Mouse (Mus musculus) limb, embryonic 11.5 days (tissue): ENCODE results near the gene Cox19. TPM values are rescaled to one million over a fixed set of nuclear protein-coding genes. Genes with fewer than 3 reads are reported as not detected.

Source experiments
- ATAC-seq: fragments of 200-750 bp; cut with Nextera tagmentation; 2 replicates; pipeline ENCODE4 v1.8.0; 2017; ENCODE audit warnings: low read depth; ENCODE audit not compliant: insufficient number of reproducible peaks, low FRiP score, low TSS enrichment
- DNase-seq: peaks from one replicate; pipeline ENCODE4 v3.0.0-alpha.2; 2015; ENCODE audit warnings: low spot score
- H3K27ac ChIP-seq: fragments of 300-500 bp; sonication (generic); replicated peaks from 2 replicates; pipeline ENCODE4 v1.5.1; 2014; ENCODE audit warnings: low read depth, mild to moderate bottlenecking, low read length
- H3K27me3 ChIP-seq: fragments of 300-500 bp; sonication (generic); 2 replicates; pipeline ENCODE4 v1.6.1; 2014; ENCODE audit warnings: mild to moderate bottlenecking, low read length, mixed read lengths; ENCODE audit not compliant: control insufficient read depth, insufficient read depth
- H3K36me3 ChIP-seq: fragments of 300-500 bp; sonication (generic); 2 replicates; pipeline ENCODE4 v1.6.1; 2014; ENCODE audit warnings: mild to moderate bottlenecking, low read length, moderate library complexity, mixed read lengths; ENCODE audit not compliant: control insufficient read depth, insufficient read depth
- H3K4me1 ChIP-seq: fragments of 300-500 bp; sonication (generic); 2 replicates; pipeline ENCODE4 v1.6.1; 2014; ENCODE audit warnings: low read length, mixed read lengths; ENCODE audit not compliant: control insufficient read depth, insufficient read depth
- H3K4me2 ChIP-seq: fragments of 300-500 bp; sonication (generic); 2 replicates; pipeline ENCODE4 v1.6.1; 2014; ENCODE audit warnings: low read depth, mild to moderate bottlenecking, moderate library complexity; ENCODE audit not compliant: severe bottlenecking
- H3K4me3 ChIP-seq: fragments of 300-500 bp; sonication (generic); 2 replicates; pipeline ENCODE4 v1.5.1; 2014; ENCODE audit warnings: low read depth, low read length
- H3K9ac ChIP-seq: fragments of 300-500 bp; sonication (generic); 2 replicates; pipeline ENCODE4 v1.6.1; 2014; ENCODE audit warnings: mild to moderate bottlenecking, low read length
- H3K9me3 ChIP-seq: fragments of 300-500 bp; sonication (generic); 2 replicates; pipeline ENCODE4 v1.6.1; 2016; ENCODE audit warnings: low read length; ENCODE audit not compliant: control insufficient read depth
- WGBS: fragments of 180-500 bp; shearing (Covaris S2); extraction: QIAGEN DNeasy Blood & Tissue Kit; methylation state at CpG from one replicate; pipeline ENCODE4 v1.1.7; 2014; 5-methylcytosine and 5-hydroxymethylcytosine counted together
- polyA plus RNA-seq: library from polyadenylated mRNA; unstranded; fragments of >200 nt; fragmentation: Nextera tagmentation; extraction: Ambion mirVana; gene quantifications from 2 replicates; pipeline ENCODE4 v1.2.1, GENCODE M21; 2014

The Cox19 gene
- polyA plus RNA-seq, 1 experiment from 2014 or later = 120 TPM

DNA sequence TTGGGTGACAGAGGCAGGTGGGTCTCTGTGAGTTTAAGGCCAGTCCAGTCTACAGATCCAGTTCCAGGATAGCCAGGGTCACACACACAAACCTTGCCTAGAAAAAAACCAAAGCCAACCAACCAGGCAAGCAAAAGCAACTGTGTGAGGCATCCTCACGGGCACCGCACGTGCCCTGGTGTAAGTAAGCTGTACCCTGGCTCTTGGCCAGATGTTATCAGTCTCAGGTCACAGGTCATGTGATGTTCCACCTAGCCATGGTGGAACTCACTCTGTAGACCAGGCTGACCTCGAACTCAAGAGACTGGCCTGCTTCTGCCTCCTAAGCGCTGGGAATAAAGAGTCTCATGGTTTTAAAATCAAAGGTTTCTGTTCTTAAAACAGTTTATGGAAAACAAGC lies 8.0 kb upstream of the Cox19 start:
- 0 out of 2 replicates have a peak, but pooled peaks cover 4% of the 10 kb centered on the region for H3K4me1 ChIP-seq
- H3K4me3 ChIP-seq = no peak overlapping the region
- H3K27me3 ChIP-seq = no peaks in the 10 kb centered on the region
- H3K4me2 ChIP-seq = no peak overlapping the region
- no peaks in the 10 kb centered on the region for H3K9me3 ChIP-seq
- peaks cover 2% of the 10 kb centered on the region; the same call in 1 of the 2 replicates for H3K36me3 ChIP-seq
- no peak for DNase-seq
- 94% methylated on average over 5 of the region's 5 CpGs for WGBS
- H3K9ac ChIP-seq = no peak overlapping the region
- no peak overlapping the region for H3K27ac ChIP-seq
- ATAC-seq = no peak

- Histone ChIP-seq H3K9ac (no peak overlapping the region), H3K4me3 (no peak overlapping the region), H3K27me3 (no peaks in the 10 kb centered on the region), H3K27ac (no peak overlapping the region), H3K4me1 (0 out of 2 replicates have a peak, but pooled peaks cover 4% of the 10 kb centered on the region), H3K36me3 (peaks cover 2% of the 10 kb centered on the region; the same call in 1 of the 2 replicates), H3K4me2 (no peak overlapping the region), H3K9me3 (no peaks in the 10 kb centered on the region)
- DNase-seq (peak; percentile 54), ATAC-seq (no peak)
- 63% methylated on average over 2 of the region's 2 CpGs for WGBS
Measured at GRCm38 (mm10) chr5:139358653-139359052, 7.4 kb upstream of the Cox19 start.

GRCm38 (mm10) chr5:139355235-139355772 lies 4.1 kb upstream of the Cox19 start:
- H3K4me3 ChIP-seq = no peak overlapping the region
- no peak for ATAC-seq
- DNase-seq = peak; percentile 85
- H3K27ac ChIP-seq = no peak overlapping the region
- H3K36me3 ChIP-seq = no peaks in the 10 kb centered on the region
- whole genome bisulfite sequencing = 38% methylated on average over 19 of the region's 19 CpGs
- no peaks in the 10 kb centered on the region for H3K9me3 ChIP-seq
- H3K4me2 ChIP-seq = no peak overlapping the region
- peaks cover 10% of the 10 kb centered on the region for H3K4me1 ChIP-seq
- H3K27me3 ChIP-seq = no peaks in the 10 kb centered on the region
- H3K9ac ChIP-seq = no peak overlapping the region

DNA sequence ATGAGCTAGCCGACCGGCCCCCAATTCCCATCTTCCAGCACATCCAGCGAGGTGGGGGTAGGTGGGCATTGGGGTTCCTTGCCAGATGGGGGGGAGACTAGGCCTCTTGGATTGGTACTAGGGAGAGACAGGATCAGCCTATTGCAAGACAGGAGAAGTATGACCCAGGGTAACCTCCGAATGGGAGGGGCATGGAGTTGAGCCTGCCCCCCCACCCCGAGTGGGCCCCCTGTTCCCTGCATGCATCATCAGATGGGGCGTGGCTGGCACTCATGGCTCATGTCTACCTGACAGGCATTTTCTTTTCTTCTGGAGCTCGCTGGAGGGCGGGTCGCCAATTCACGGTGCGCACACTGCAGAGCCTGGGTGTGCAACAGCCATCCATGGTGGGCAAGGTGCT lies 2.7 kb upstream of the Cox19 start:
- 92% methylated on average over 11 of the region's 11 CpGs for WGBS
- Histone ChIP-seq H3K36me3 (no peaks in the 10 kb centered on the region), H3K27ac (no peak overlapping the region), H3K4me1 (peaks cover 10% of the 10 kb centered on the region), H3K9me3 (no peaks in the 10 kb centered on the region), H3K4me2 (no peak overlapping the region), H3K4me3 (no peak overlapping the region), H3K27me3 (no peaks in the 10 kb centered on the region), H3K9ac (no peak overlapping the region)
- no peak for DNase-seq
- no peak for ATAC-seq

GRCm38 (mm10) chr5:139353496-139353895 lies 2.3 kb upstream of the Cox19 start:
- no peaks in the 10 kb centered on the region for H3K9me3 ChIP-seq
- no peak overlapping the region for H3K4me3 ChIP-seq
- WGBS = 61% methylated on average over 10 of the region's 10 CpGs
- H3K4me2 ChIP-seq = no peak overlapping the region
- DNase-seq (peak; percentile 58), ATAC-seq (no peak)
- no peak overlapping the region for H3K27ac ChIP-seq
- peaks cover 10% of the 10 kb centered on the region for H3K4me1 ChIP-seq
- no peaks in the 10 kb centered on the region for H3K27me3 ChIP-seq
- no peaks in the 10 kb centered on the region for H3K36me3 ChIP-seq
- no peak overlapping the region for H3K9ac ChIP-seq

GRCm38 (mm10) chr5:139352317-139352716 lies 1.1 kb upstream of the Cox19 start, which contains the start of gene Cyp2w1:
Cyp2w1 (plus strand) TSS chr5:139352617.
- H3K4me3 ChIP-seq = no peak within 1 kb of the TSS
- 0 out of 2 replicates have a peak within 1 kb of the TSS, but pooled peaks have one; percentile 18 for H3K9ac ChIP-seq
- no peak within 1 kb of the TSS for H3K27ac ChIP-seq
- WGBS = 48% methylated on average over 6 of the region's 6 CpGs
- no peaks in the 10 kb centered on the region for H3K27me3 ChIP-seq
- 0 out of 2 replicates have a peak within 1 kb of the TSS, but pooled peaks have one; percentile 7 for H3K4me2 ChIP-seq
- DNase-seq (no peak), ATAC-seq (no peak)
- H3K9me3 ChIP-seq = no peaks in the 10 kb centered on the region
- H3K4me1 ChIP-seq = peaks cover 10% of the 10 kb centered on the region
- H3K36me3 ChIP-seq = no peaks in the 10 kb centered on the region

GRCm38 (mm10) chr5:139351628-139352027 lies 410 bp upstream of the Cox19 start:
- Histone ChIP-seq H3K27ac (no peak overlapping the region), H3K36me3 (no peaks in the 10 kb centered on the region), H3K9me3 (no peaks in the 10 kb centered on the region), H3K4me3 (no peak overlapping the region), H3K4me2 (0 out of 2 replicates have a peak overlapping the region, but pooled peaks have one; percentile 7), H3K4me1 (peaks cover 10% of the 10 kb centered on the region), H3K27me3 (no peaks in the 10 kb centered on the region), H3K9ac (0 out of 2 replicates have a peak overlapping the region, but pooled peaks have one; percentile 18)
- DNase-seq (no peak), ATAC-seq (no peak)
- 20% methylated on average over 8 of the region's 8 CpGs for WGBS

DNA sequence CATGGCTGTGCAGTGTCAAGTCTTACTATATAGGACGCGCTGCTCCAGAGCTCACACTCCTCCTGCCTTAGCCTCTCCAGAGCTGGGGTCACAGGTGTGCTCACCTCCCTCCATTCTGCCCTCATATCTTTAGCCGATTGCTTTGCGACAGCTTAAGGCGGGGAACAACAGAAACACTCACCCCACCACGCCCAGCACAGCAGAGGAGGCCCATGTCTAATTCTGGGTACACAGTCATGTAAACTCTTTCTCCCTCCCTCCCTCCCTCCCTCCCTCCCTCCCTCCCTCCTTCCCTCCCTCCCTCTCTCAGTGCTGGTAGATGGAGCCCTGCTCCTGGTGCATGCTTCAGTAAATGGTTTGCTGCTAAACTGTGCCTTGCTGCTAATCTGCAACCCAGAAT lies 1.5 kb downstream of the Cox19 start:
- DNase-seq = no peak

GRCm38 (mm10) chr5:139347225-139347624 lies 4.0 kb downstream of the Cox19 start:
- 71% methylated on average over 1 of the region's 1 CpGs for WGBS
- Histone ChIP-seq H3K9me3 (no peaks in the 10 kb centered on the region), H3K9ac (no peak overlapping the region), H3K4me2 (no peak overlapping the region), H3K27me3 (no peaks in the 10 kb centered on the region), H3K4me1 (peaks cover 19% of the 10 kb centered on the region), H3K4me3 (no peak overlapping the region), H3K27ac (no peak overlapping the region), H3K36me3 (peaks cover 2% of the 10 kb centered on the region; the same call in 1 of the 2 replicates)
- no peak for DNase-seq
- no peak for ATAC-seq

More for the DNA sequence above, 1.5 kb downstream of the Cox19 start:
- H3K9me3 ChIP-seq = no peaks in the 10 kb centered on the region
- no peak for ATAC-seq
- H3K36me3 ChIP-seq = no peaks in the 10 kb centered on the region
- 74% methylated on average over 6 of the region's 6 CpGs for WGBS
- no peak overlapping the region for H3K4me3 ChIP-seq
- H3K27ac ChIP-seq = no peak overlapping the region
- no peaks in the 10 kb centered on the region for H3K27me3 ChIP-seq
- H3K4me1 ChIP-seq = peaks cover 13% of the 10 kb centered on the region
- no peak overlapping the region for H3K9ac ChIP-seq
- H3K4me2 ChIP-seq = no peak overlapping the region
